Mouse (Mus musculus): Measurements from ENCODE around the gene Fbxl18. TPM values are rescaled to one million over a fixed set of nuclear protein-coding genes. Genes with fewer than 3 reads are reported as not detected.
A peak's percentile ranks its signal among the peaks of the same experiment; 100 is the strongest.

The Fbxl18 gene
- polyA plus RNA-seq, 1 experiment from 2014 or later: 10.3 TPM

GRCm38 (mm10) chr5:142920311-142921073 lies 25.3 kb upstream of the Fbxl18 start:
- H3K4me2 ChIP-seq (ENCODE audit: low read depth, low read length): peak overlapping the region; percentile 30
- H3K4me3 ChIP-seq (ENCODE audit: low read length): no peak overlapping the region
- no peaks in the 10 kb centered on the region for H3K27me3 ChIP-seq (replicated peaks; ENCODE audit: control insufficient read depth, insufficient read depth, low read length)
- WGBS: 36% methylated on average over 8 of the region's 8 CpGs
- H3K36me3 ChIP-seq (ENCODE audit: control insufficient read depth, insufficient read depth, low read length): no peaks in the 10 kb centered on the region
- no peaks in the 10 kb centered on the region; the same call in 1 of the 2 replicates for H3K9me3 ChIP-seq (ENCODE audit: control insufficient read depth, low read length)
- H3K9ac ChIP-seq (ENCODE audit: low read depth, low read length): no peak overlapping the region
- peaks cover 26% of the 10 kb centered on the region for H3K4me1 ChIP-seq (ENCODE audit: control insufficient read depth, insufficient read depth, low read length)
- peak; percentile 95 for ATAC-seq
- H3K27ac ChIP-seq (ENCODE audit: low read length): peak overlapping the region; percentile 94

GRCm38 (mm10) chr5:142917402-142917801 lies 22.2 kb upstream of the Fbxl18 start:
- Histone ChIP-seq H3K36me3 (ENCODE audit: control insufficient read depth, insufficient read depth, low read length) (no peaks in the 10 kb centered on the region), H3K9me3 (ENCODE audit: control insufficient read depth, low read length) (no peaks in the 10 kb centered on the region), H3K27ac (ENCODE audit: low read length) (no peak overlapping the region), H3K9ac (ENCODE audit: low read depth, low read length) (no peak overlapping the region), H3K4me1 (ENCODE audit: control insufficient read depth, insufficient read depth, low read length) (peaks cover 16% of the 10 kb centered on the region), H3K27me3 (replicated peaks; ENCODE audit: control insufficient read depth, insufficient read depth, low read length) (no peaks in the 10 kb centered on the region), H3K4me2 (ENCODE audit: low read depth, low read length) (no peak overlapping the region), H3K4me3 (ENCODE audit: low read length) (no peak overlapping the region)
- 87% methylated on average over 8 of the region's 8 CpGs for WGBS
- no peak for ATAC-seq

- no peak overlapping the region for H3K4me2 ChIP-seq (ENCODE audit: low read depth, low read length)
- H3K27ac ChIP-seq (ENCODE audit: low read length): no peak overlapping the region
- 80% methylated on average over 7 of the region's 7 CpGs for WGBS
- H3K4me1 ChIP-seq (ENCODE audit: control insufficient read depth, insufficient read depth, low read length): peaks cover 13% of the 10 kb centered on the region
- no peaks in the 10 kb centered on the region for H3K9me3 ChIP-seq (ENCODE audit: control insufficient read depth, low read length)
- ATAC-seq: no peak
- H3K27me3 ChIP-seq (replicated peaks; ENCODE audit: control insufficient read depth, insufficient read depth, low read length): no peaks in the 10 kb centered on the region
- no peak overlapping the region for H3K9ac ChIP-seq (ENCODE audit: low read depth, low read length)
- H3K36me3 ChIP-seq (ENCODE audit: control insufficient read depth, insufficient read depth, low read length): no peaks in the 10 kb centered on the region
- H3K4me3 ChIP-seq (ENCODE audit: low read length): no peak overlapping the region
These were observed 21.4 kb upstream of the Fbxl18 start for GRCm38 (mm10) chr5:142916593-142916992.

- no peaks in the 10 kb centered on the region for H3K27me3 ChIP-seq (replicated peaks; ENCODE audit: control insufficient read depth, insufficient read depth, low read length)
- peak overlapping the region; percentile 8; the same call in 1 of the 2 replicates for H3K27ac ChIP-seq (ENCODE audit: low read length)
- no peak overlapping the region for H3K4me3 ChIP-seq (ENCODE audit: low read length)
- no peaks in the 10 kb centered on the region for H3K9me3 ChIP-seq (ENCODE audit: control insufficient read depth, low read length)
- peak; percentile 21 for ATAC-seq
- no peak overlapping the region for H3K4me2 ChIP-seq (ENCODE audit: low read depth, low read length)
- H3K36me3 ChIP-seq (ENCODE audit: control insufficient read depth, insufficient read depth, low read length): no peaks in the 10 kb centered on the region
- H3K9ac ChIP-seq (ENCODE audit: low read depth, low read length): no peak overlapping the region
- peaks cover 11% of the 10 kb centered on the region for H3K4me1 ChIP-seq (ENCODE audit: control insufficient read depth, insufficient read depth, low read length)
- WGBS: 65% methylated on average over 11 of the region's 11 CpGs
These were observed 20.0 kb upstream of the Fbxl18 start for GRCm38 (mm10) chr5:142915231-142915630.

- WGBS: 74% methylated on average over 4 of the region's 4 CpGs
- H3K4me3 ChIP-seq (ENCODE audit: low read length): no peak overlapping the region
- H3K27ac ChIP-seq (ENCODE audit: low read length): peak overlapping the region; percentile 52; the same call in 1 of the 2 replicates
These were observed 17.5 kb upstream of the Fbxl18 start for GRCm38 (mm10) chr5:142912739-142913138.

GRCm38 (mm10) chr5:142912320-142912719 lies 17.1 kb upstream of the Fbxl18 start:
- no peaks in the 10 kb centered on the region for H3K9me3 ChIP-seq (ENCODE audit: control insufficient read depth, low read length)
- H3K4me1 ChIP-seq (ENCODE audit: control insufficient read depth, insufficient read depth, low read length): peaks cover 40% of the 10 kb centered on the region
- no peak overlapping the region for H3K4me2 ChIP-seq (ENCODE audit: low read depth, low read length)
- H3K9ac ChIP-seq (ENCODE audit: low read depth, low read length): no peak overlapping the region
- no peak for ATAC-seq
- no peaks in the 10 kb centered on the region for H3K36me3 ChIP-seq (ENCODE audit: control insufficient read depth, insufficient read depth, low read length)
- 85% methylated on average over 3 of the region's 3 CpGs for WGBS
- no peak overlapping the region for H3K4me3 ChIP-seq (ENCODE audit: low read length)
- H3K27me3 ChIP-seq (replicated peaks; ENCODE audit: control insufficient read depth, insufficient read depth, low read length): no peaks in the 10 kb centered on the region
- H3K27ac ChIP-seq (ENCODE audit: low read length): peak overlapping the region; percentile 52

More at GRCm38 (mm10) chr5:142912739-142913138, 17.5 kb upstream of the Fbxl18 start:
- H3K36me3 ChIP-seq (ENCODE audit: control insufficient read depth, insufficient read depth, low read length): no peaks in the 10 kb centered on the region
- peaks cover 36% of the 10 kb centered on the region for H3K4me1 ChIP-seq (ENCODE audit: control insufficient read depth, insufficient read depth, low read length)
- H3K9ac ChIP-seq (ENCODE audit: low read depth, low read length): no peak overlapping the region
- no peaks in the 10 kb centered on the region for H3K9me3 ChIP-seq (ENCODE audit: control insufficient read depth, low read length)
- no peak for ATAC-seq
- H3K27me3 ChIP-seq (replicated peaks; ENCODE audit: control insufficient read depth, insufficient read depth, low read length): no peaks in the 10 kb centered on the region
- H3K4me2 ChIP-seq (ENCODE audit: low read depth, low read length): no peak overlapping the region

- no peaks in the 10 kb centered on the region for H3K27me3 ChIP-seq (replicated peaks; ENCODE audit: control insufficient read depth, insufficient read depth, low read length)
- peak overlapping the region; percentile 52 for H3K27ac ChIP-seq (ENCODE audit: low read length)
- H3K4me3 ChIP-seq (ENCODE audit: low read length): no peak overlapping the region
- ATAC-seq: no peak
- no peaks in the 10 kb centered on the region for H3K9me3 ChIP-seq (ENCODE audit: control insufficient read depth, low read length)
- no peak overlapping the region for H3K9ac ChIP-seq (ENCODE audit: low read depth, low read length)
- H3K4me2 ChIP-seq (ENCODE audit: low read depth, low read length): no peak overlapping the region
- H3K4me1 ChIP-seq (ENCODE audit: control insufficient read depth, insufficient read depth, low read length): peaks cover 45% of the 10 kb centered on the region
- H3K36me3 ChIP-seq (ENCODE audit: control insufficient read depth, insufficient read depth, low read length): no peaks in the 10 kb centered on the region
- 83% methylated on average over 2 of the region's 2 CpGs for WGBS
These were observed 16.4 kb upstream of the Fbxl18 start for GRCm38 (mm10) chr5:142911629-142912028.

GRCm38 (mm10) chr5:142909576-142910278 lies 14.5 kb upstream of the Fbxl18 start:
- 28% methylated on average over 8 of the region's 8 CpGs for WGBS
- H3K4me2 ChIP-seq (ENCODE audit: low read depth, low read length): peak overlapping the region; percentile 87
- no peaks in the 10 kb centered on the region for H3K9me3 ChIP-seq (ENCODE audit: control insufficient read depth, low read length)
- H3K27me3 ChIP-seq (replicated peaks; ENCODE audit: control insufficient read depth, insufficient read depth, low read length): no peaks in the 10 kb centered on the region
- H3K9ac ChIP-seq (ENCODE audit: low read depth, low read length): peak overlapping the region; percentile 64
- peaks cover 4% of the 10 kb centered on the region; the same call in 1 of the 2 replicates for H3K36me3 ChIP-seq (ENCODE audit: control insufficient read depth, insufficient read depth, low read length)
- peak overlapping the region; percentile 24 for H3K4me3 ChIP-seq (ENCODE audit: low read length)
- peak overlapping the region; percentile 100 for H3K27ac ChIP-seq (ENCODE audit: low read length)
- H3K4me1 ChIP-seq (ENCODE audit: control insufficient read depth, insufficient read depth, low read length): peaks cover 46% of the 10 kb centered on the region
- ATAC-seq: peak; percentile 60

GRCm38 (mm10) chr5:142908941-142909575 lies 13.8 kb upstream of the Fbxl18 start:
- Histone ChIP-seq H3K36me3 (ENCODE audit: control insufficient read depth, insufficient read depth, low read length) (peaks cover 8% of the 10 kb centered on the region), H3K27ac (ENCODE audit: low read length) (peak overlapping the region; percentile 100), H3K9ac (ENCODE audit: low read depth, low read length) (peak overlapping the region; percentile 64), H3K4me3 (ENCODE audit: low read length) (peak overlapping the region; percentile 83), H3K4me1 (ENCODE audit: control insufficient read depth, insufficient read depth, low read length) (peaks cover 52% of the 10 kb centered on the region), H3K9me3 (ENCODE audit: control insufficient read depth, low read length) (no peaks in the 10 kb centered on the region), H3K4me2 (ENCODE audit: low read depth, low read length) (peak overlapping the region; percentile 87), H3K27me3 (replicated peaks; ENCODE audit: control insufficient read depth, insufficient read depth, low read length) (no peaks in the 10 kb centered on the region)
- ATAC-seq: peak; percentile 24
- WGBS: 11% methylated on average over 5 of the region's 5 CpGs

All from intestine, embryonic 16.5 days (tissue).